Mouse (Mus musculus): ENCODE measurements around the gene Grik3.

Grik3 gene

GRCm38 (mm10) chr4:125490661-125491504 is at the start of gene Grik3:
Gene Grik3, plus strand, starts transcription at chr4:125490700.
- DNase-seq (ENCODE audit: low read depth, low spot score) = no peak

GRCm38 (mm10) chr4:125441821-125442220 is 48.7 kb upstream of the Grik3 start:
- no peak for DNase-seq (ENCODE audit: low read depth, low spot score)

- DNase-seq (ENCODE audit: low read depth, low spot score) = no peak
Observed at GRCm38 (mm10) chr4:125444366-125444765, 46.1 kb upstream of the Grik3 start.

GRCm38 (mm10) chr4:125450602-125451321 is 39.7 kb upstream of the Grik3 start:
- no peak for DNase-seq (ENCODE audit: low read depth, low spot score)

GRCm38 (mm10) chr4:125451821-125452220 is 38.7 kb upstream of the Grik3 start:
- DNase-seq (ENCODE audit: low read depth, low spot score) = no peak

GRCm38 (mm10) chr4:125456506-125456905 is 34.0 kb upstream of the Grik3 start:
- no peak for DNase-seq (ENCODE audit: low read depth, low spot score)

- no peak for DNase-seq (ENCODE audit: low read depth, low spot score)
Observed at GRCm38 (mm10) chr4:125457152-125458093, 33.1 kb upstream of the Grik3 start.

GRCm38 (mm10) chr4:125459791-125460190 is 30.7 kb upstream of the Grik3 start:
- no peak for DNase-seq (ENCODE audit: low read depth, low spot score)

GRCm38 (mm10) chr4:125469711-125470372 is 20.7 kb upstream of the Grik3 start:
- DNase-seq (ENCODE audit: low read depth, low spot score) = no peak

GRCm38 (mm10) chr4:125474903-125475302 is 15.6 kb upstream of the Grik3 start:
- no peak for DNase-seq (ENCODE audit: low read depth, low spot score)

- DNase-seq (ENCODE audit: low read depth, low spot score) = no peak
Observed at GRCm38 (mm10) chr4:125478071-125478470, 12.4 kb upstream of the Grik3 start.

- no peak for DNase-seq (ENCODE audit: low read depth, low spot score)
Observed at GRCm38 (mm10) chr4:125481256-125481655, 9.2 kb upstream of the Grik3 start.

- DNase-seq (ENCODE audit: low read depth, low spot score) = no peak
Observed at GRCm38 (mm10) chr4:125484131-125484530, 6.4 kb upstream of the Grik3 start.

GRCm38 (mm10) chr4:125485416-125486239 is 4.9 kb upstream of the Grik3 start:
- no peak for DNase-seq (ENCODE audit: low read depth, low spot score)

- no peak for DNase-seq (ENCODE audit: low read depth, low spot score)
Observed at GRCm38 (mm10) chr4:125486616-125487015, 3.9 kb upstream of the Grik3 start.

- no peak for DNase-seq (ENCODE audit: low read depth, low spot score)
Observed at GRCm38 (mm10) chr4:125487031-125487430, 3.5 kb upstream of the Grik3 start.

- no peak for DNase-seq (ENCODE audit: low read depth, low spot score)
Observed at GRCm38 (mm10) chr4:125488796-125489637, 1.5 kb upstream of the Grik3 start.

GRCm38 (mm10) chr4:125489901-125490590 is 454 bp upstream of the Grik3 start:
- DNase-seq (ENCODE audit: low read depth, low spot score) = no peak

Measured in c-Kit-negative CD71-positive TER-119-positive erythroid progenitor cells, embryonic 14.5 days (primary cell).